Mouse (Mus musculus): ENCODE data around the gene Slc5a5. TPM values are rescaled to one million over a fixed set of nuclear protein-coding genes. Genes with fewer than 3 reads are reported as not detected.

Gene Slc5a5
- polyA plus RNA-seq, 1 experiment from 2014 or later = 0.50 TPM

GRCm38 (mm10) chr8:70873364-70873985 lies 19.1 kb downstream of the Slc5a5 start, which contains the start of gene Ccdc124:
Gene Ccdc124 (minus strand): TSS chr8:70873935.
- Histone ChIP-seq H3K4me3 (peak within 1 kb of the TSS; percentile 75), H3K9ac (peak within 1 kb of the TSS; percentile 83), H3K4me2 (peak within 1 kb of the TSS; percentile 93), H3K9me3 (replicated peaks) (no peaks in the 10 kb centered on the region), H3K27ac (peak within 1 kb of the TSS; percentile 84), H3K27me3 (no peaks in the 10 kb centered on the region), H3K4me1 (peaks cover 29% of the 10 kb centered on the region), H3K36me3 (ENCODE audit: poor library complexity, severe bottlenecking) (peaks cover 2% of the 10 kb centered on the region; the same call in 1 of the 2 replicates)
- under 1% methylated on average over 46 of the region's 46 CpGs for WGBS
- peak; percentile 89 for ATAC-seq

- peak overlapping the region; percentile 93 for H3K4me2 ChIP-seq
- peaks cover 8% of the 10 kb centered on the region for H3K36me3 ChIP-seq (ENCODE audit: poor library complexity, severe bottlenecking)
- H3K27me3 ChIP-seq = no peaks in the 10 kb centered on the region
- H3K9me3 ChIP-seq (replicated peaks) = no peaks in the 10 kb centered on the region
- peaks cover 35% of the 10 kb centered on the region for H3K4me1 ChIP-seq
- peak overlapping the region; percentile 75 for H3K4me3 ChIP-seq
- peak overlapping the region; percentile 83 for H3K9ac ChIP-seq
- WGBS = 5% methylated on average over 31 of the region's 31 CpGs
- ATAC-seq = 0 out of 2 replicates have a peak, but pooled peaks have one; percentile 0
- H3K27ac ChIP-seq = peak overlapping the region; percentile 84
These were observed 19.8 kb downstream of the Slc5a5 start for GRCm38 (mm10) chr8:70872643-70873363.

- Histone ChIP-seq H3K9me3 (replicated peaks) (no peaks in the 10 kb centered on the region), H3K9ac (peak overlapping the region; percentile 34), H3K4me1 (peaks cover 42% of the 10 kb centered on the region), H3K4me3 (no peak overlapping the region), H3K27ac (no peak overlapping the region), H3K27me3 (no peaks in the 10 kb centered on the region), H3K4me2 (no peak overlapping the region), H3K36me3 (ENCODE audit: poor library complexity, severe bottlenecking) (peaks cover 12% of the 10 kb centered on the region)
- 82% methylated on average over 5 of the region's 5 CpGs for WGBS
- no peak for ATAC-seq
These were observed 21.3 kb downstream of the Slc5a5 start for GRCm38 (mm10) chr8:70871195-70871807.

GRCm38 (mm10) chr8:70869601-70870041 lies 22.9 kb downstream of the Slc5a5 start:
- ATAC-seq = 0 out of 2 replicates have a peak, but pooled peaks have one; percentile 13
- H3K27ac ChIP-seq = peak overlapping the region; percentile 77; the same call in 1 of the 2 replicates
- H3K9me3 ChIP-seq (replicated peaks) = no peaks in the 10 kb centered on the region
- peaks cover 12% of the 10 kb centered on the region for H3K36me3 ChIP-seq (ENCODE audit: poor library complexity, severe bottlenecking)
- WGBS = 49% methylated on average over 16 of the region's 16 CpGs
- no peaks in the 10 kb centered on the region for H3K27me3 ChIP-seq
- no peak overlapping the region for H3K4me3 ChIP-seq
- H3K4me2 ChIP-seq = peak overlapping the region; percentile 37
- H3K4me1 ChIP-seq = peaks cover 52% of the 10 kb centered on the region
- H3K9ac ChIP-seq = peak overlapping the region; percentile 55; the same call in 1 of the 2 replicates

GRCm38 (mm10) chr8:70869199-70869571 lies 23.4 kb downstream of the Slc5a5 start:
- no peak overlapping the region for H3K4me3 ChIP-seq
- H3K4me2 ChIP-seq = peak overlapping the region; percentile 37
- H3K4me1 ChIP-seq = peaks cover 56% of the 10 kb centered on the region
- no peaks in the 10 kb centered on the region for H3K27me3 ChIP-seq
- ATAC-seq = no peak
- WGBS = 32% methylated on average over 5 of the region's 5 CpGs
- H3K36me3 ChIP-seq (ENCODE audit: poor library complexity, severe bottlenecking) = peaks cover 12% of the 10 kb centered on the region
- H3K9me3 ChIP-seq (replicated peaks) = no peaks in the 10 kb centered on the region
- H3K9ac ChIP-seq = peak overlapping the region; percentile 55
- H3K27ac ChIP-seq = peak overlapping the region; percentile 77

GRCm38 (mm10) chr8:70868559-70869198 lies 23.9 kb downstream of the Slc5a5 start:
- H3K4me2 ChIP-seq = peak overlapping the region; percentile 37
- H3K4me1 ChIP-seq = peaks cover 61% of the 10 kb centered on the region
- H3K27ac ChIP-seq = peak overlapping the region; percentile 77
- H3K9me3 ChIP-seq (replicated peaks) = no peaks in the 10 kb centered on the region
- no peak for ATAC-seq
- WGBS = 14% methylated on average over 40 of the region's 40 CpGs
- peak overlapping the region; percentile 17; the same call in 1 of the 2 replicates for H3K4me3 ChIP-seq
- H3K27me3 ChIP-seq = no peaks in the 10 kb centered on the region
- peak overlapping the region; percentile 55 for H3K9ac ChIP-seq
- H3K36me3 ChIP-seq (ENCODE audit: poor library complexity, severe bottlenecking) = peaks cover 12% of the 10 kb centered on the region

- peak overlapping the region; percentile 91 for H3K27ac ChIP-seq
- no peak for ATAC-seq
- peak overlapping the region; percentile 58; the same call in 1 of the 2 replicates for H3K9ac ChIP-seq
- peaks cover 15% of the 10 kb centered on the region for H3K27me3 ChIP-seq
- no peaks in the 10 kb centered on the region for H3K9me3 ChIP-seq (replicated peaks)
- H3K36me3 ChIP-seq (ENCODE audit: poor library complexity, severe bottlenecking) = peaks cover 12% of the 10 kb centered on the region
- peak overlapping the region; percentile 96 for H3K4me2 ChIP-seq
- H3K4me1 ChIP-seq = peaks cover 69% of the 10 kb centered on the region
- WGBS = 87% methylated on average over 7 of the region's 7 CpGs
- no peak overlapping the region for H3K4me3 ChIP-seq
These were observed 26.0 kb downstream of the Slc5a5 start for GRCm38 (mm10) chr8:70866566-70866965.

GRCm38 (mm10) chr8:70866001-70866520 lies 26.5 kb downstream of the Slc5a5 start:
- 9% methylated on average over 12 of the region's 12 CpGs for WGBS
- Histone ChIP-seq H3K4me3 (peak overlapping the region; percentile 56), H3K9me3 (replicated peaks) (no peaks in the 10 kb centered on the region), H3K4me1 (peaks cover 69% of the 10 kb centered on the region), H3K36me3 (ENCODE audit: poor library complexity, severe bottlenecking) (peaks cover 12% of the 10 kb centered on the region), H3K4me2 (peak overlapping the region; percentile 96), H3K9ac (peak overlapping the region; percentile 58), H3K27ac (peak overlapping the region; percentile 91), H3K27me3 (peaks cover 15% of the 10 kb centered on the region)
- peak; percentile 19; the same call in 1 of the 2 replicates for ATAC-seq

- peak overlapping the region; percentile 56 for H3K4me3 ChIP-seq
- H3K4me2 ChIP-seq = peak overlapping the region; percentile 96
- H3K9ac ChIP-seq = peak overlapping the region; percentile 82
- WGBS = under 1% methylated on average over 46 of the region's 46 CpGs
- H3K9me3 ChIP-seq (replicated peaks) = no peaks in the 10 kb centered on the region
- H3K27ac ChIP-seq = peak overlapping the region; percentile 98
- ATAC-seq = peak; percentile 87
- H3K4me1 ChIP-seq = peaks cover 69% of the 10 kb centered on the region
- peaks cover 15% of the 10 kb centered on the region for H3K27me3 ChIP-seq
- peaks cover 12% of the 10 kb centered on the region for H3K36me3 ChIP-seq (ENCODE audit: poor library complexity, severe bottlenecking)
These were observed 27.1 kb downstream of the Slc5a5 start for GRCm38 (mm10) chr8:70865350-70866000.

- Histone ChIP-seq H3K4me3 (peak overlapping the region; percentile 56), H3K4me2 (peak overlapping the region; percentile 96), H3K36me3 (ENCODE audit: poor library complexity, severe bottlenecking) (peaks cover 12% of the 10 kb centered on the region), H3K9ac (peak overlapping the region; percentile 82), H3K9me3 (replicated peaks) (no peaks in the 10 kb centered on the region), H3K27me3 (peaks cover 15% of the 10 kb centered on the region), H3K27ac (peak overlapping the region; percentile 98), H3K4me1 (peaks cover 68% of the 10 kb centered on the region)
- under 1% methylated on average over 24 of the region's 24 CpGs for WGBS
- ATAC-seq = no peak; the same call in 1 of the 2 replicates
These were observed 27.8 kb downstream of the Slc5a5 start for GRCm38 (mm10) chr8:70864712-70865221.

All from forebrain, embryonic 13.5 days (tissue).